In genomic region chr10:117013689-117014390, GRCm38 (mm10) we compare ENCODE assay signal across 8 mouse cellular contexts. TPM values are rescaled to one million over a fixed set of nuclear protein-coding genes. Genes with fewer than 3 reads are reported as not detected.
A peak's percentile ranks its signal among the peaks of the same experiment; 100 is the strongest.
DNase-seq lines count a peak whose midpoint lies in the region; ATAC-seq lines count a peak whose summit lies in the region.

No protein-coding gene starts in this region.

- ATAC-seq in frontal cortex, adult (ENCODE audit: low TSS enrichment): peak; percentile 98
- ATAC-seq in heart, embryonic 14.5 days (ENCODE audit: insufficient number of reproducible peaks, insufficient read depth, low FRiP score, low read depth): peak; percentile 82

- H3K9me3 ChIP-seq in heart, embryonic 14.5 days (ENCODE audit: control insufficient read depth, low read length): no peaks in the 10 kb centered on the region

- H3K9ac ChIP-seq in heart, embryonic 14.5 days (ENCODE audit: low read length): peak overlapping the region; percentile 44; the same call in 1 of the 2 replicates

- H3K36me3 ChIP-seq in heart, embryonic 14.5 days (ENCODE audit: control insufficient read depth, insufficient read depth, low read length): no peaks in the 10 kb centered on the region

- H3K27me3 ChIP-seq in heart, embryonic 14.5 days (ENCODE audit: control insufficient read depth, insufficient read depth, low read length): no peaks in the 10 kb centered on the region

- H3K4me3 ChIP-seq in heart, embryonic 14.5 days (ENCODE audit: control insufficient read depth in 1 of 2, insufficient read depth in 1 of 2, low read depth in 1 of 2, low read length in 2 of 2): peak overlapping the region in 1 of 2 experiments; percentile 3; a peak in 1 of 4 replicates

- H3K4me1 ChIP-seq in heart, embryonic 14.5 days (ENCODE audit: control insufficient read depth in 2 of 2, insufficient read depth in 2 of 2, low read length in 2 of 2): peaks cover 17 to 22% of the 10 kb centered on the region in 2 experiments

- intact Hi-C loops in left cerebral cortex, postnatal 25 days (cut with DNase I): loop anchor here (5.0 kb wide), 1 partner anchor 62 kb away; the partner anchor contains the start of gene Rab3ip

- H3K27ac ChIP-seq in heart, embryonic 14.5 days (replicated peaks in 1 of 2; ENCODE audit: control insufficient read depth in 1 of 2, insufficient read depth in 1 of 2, low read depth in 2 of 2, low read length in 2 of 2): peak overlapping the region; percentile 84 to 92

- no peak for DNase-seq in frontal cortex, postnatal 25 days (ENCODE audit: low spot score in 2 of 2)
- peak; percentile 80 for DNase-seq in MN1 (ENCODE audit: low spot score)
- DNase-seq in left cerebral cortex, postnatal 25 days (ENCODE audit: low spot score in 2 of 2): peak; percentile 45 to 82
- DNase-seq in retina, postnatal 7 days (ENCODE audit: low read depth, low spot score): peak; percentile 29
- DNase-seq in spleen, adult 12 weeks (ENCODE audit: low spot score): no peak
- DNase-seq in urinary bladder, postnatal 25 days (ENCODE audit: low spot score): no peak

- 11% methylated on average over 12 of the region's 12 CpGs for WGBS in heart, embryonic 14.5 days

- H3K4me2 ChIP-seq in heart, embryonic 14.5 days (ENCODE audit: low read length): peak overlapping the region; percentile 48

RNA-seq across cellular contexts. Expression of gene Best3, which starts 27.7 kb away (rescaled TPM):
- 0.77 and 0.81 TPM in 2 replicates for polyA plus RNA-seq in heart, embryonic 14.5 days (2014; fragmentation: Nextera tagmentation; extraction: Ambion mirVana)
- under 1 TPM; 0.11 to 0.25 TPM for total RNA-seq in left cerebral cortex, postnatal 25 days (2021)

RNA-seq across cellular contexts. Expression of gene Lrrc10, which starts 31.3 kb away (rescaled TPM):
- 80.5 and 84.2 TPM in 2 replicates for polyA plus RNA-seq in heart, embryonic 14.5 days (2014; fragmentation: Nextera tagmentation; extraction: Ambion mirVana)
- not detected for total RNA-seq in left cerebral cortex, postnatal 25 days (2021)

RNA-seq across cellular contexts. Expression of gene Gm10271, which starts 41.4 kb away (rescaled TPM):
- not detected in 2 replicates for polyA plus RNA-seq in heart, embryonic 14.5 days (2014; fragmentation: Nextera tagmentation; extraction: Ambion mirVana)
- total RNA-seq in left cerebral cortex, postnatal 25 days (2021): not detected

RNA-seq across cellular contexts. Expression of gene Cct2, which starts 49.8 kb away (rescaled TPM):
- 178 and 183 TPM in 2 replicates for polyA plus RNA-seq in heart, embryonic 14.5 days (2014; fragmentation: Nextera tagmentation; extraction: Ambion mirVana)
- total RNA-seq in left cerebral cortex, postnatal 25 days (2021): 100 to 1,000 TPM; 160 to 167 TPM

Comparison
In these comparisons a context has a peak if more than half of its experiments do, and no peak if none do; other contexts are left out.
1. DNase-seq: peak in MN1 (single experiment), left cerebral cortex, postnatal 25 days (2 of 2) and retina, postnatal 7 days (single experiment); none in frontal cortex, postnatal 25 days (0 of 2), spleen, adult 12 weeks (single experiment) and urinary bladder, postnatal 25 days (single experiment).